Comparison of ENCODE assay signal across 19 mouse cellular contexts in the genomic region with DNA sequence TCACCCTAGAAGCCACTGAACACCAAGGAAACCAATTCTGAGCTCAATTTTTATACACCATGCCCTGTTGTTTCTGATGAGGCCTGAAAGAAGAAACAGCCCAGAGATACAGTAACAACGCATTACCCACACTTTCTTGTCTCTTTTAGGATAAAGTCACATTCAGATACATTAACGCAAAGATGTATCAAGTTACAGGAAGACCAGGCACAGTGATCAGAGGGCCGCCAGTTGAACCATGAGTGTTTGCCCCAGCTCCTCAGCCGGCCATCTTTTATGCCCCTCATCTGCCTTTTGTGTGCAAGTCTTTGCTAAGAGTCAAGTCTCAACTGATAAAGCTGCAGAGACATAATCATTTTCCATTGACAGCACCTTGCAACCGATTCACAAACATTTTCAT.
A peak's percentile ranks its signal among the peaks of the same experiment; 100 is the strongest.
DNase-seq lines count a peak whose midpoint lies in the region; ATAC-seq and TF ChIP-seq lines count a peak whose summit lies in the region.
"Had no signal": no experiment of that assay in that cellular context is flagged by ENCODE, and none has a peak within 500 bp of the region (broad histone marks: within the 10 kb centered on the region; RNA-seq: fewer than 3 reads in every experiment).

No protein-coding gene starts in this region.

- no peaks in the 10 kb centered on the region for H3K36me3 ChIP-seq in heart, adult 2 months (ENCODE audit: control insufficient read depth, insufficient read depth, low read length)
- H3K36me3 ChIP-seq in midbrain, embryonic 11.5 days (ENCODE audit: control insufficient read depth, insufficient read depth, low read length): no peaks in the 10 kb centered on the region
- H3K36me3 ChIP-seq in midbrain, embryonic 13.5 days: no peaks in the 10 kb centered on the region
- H3K36me3 ChIP-seq: G1E had no signal

- no peak for TF ChIP-seq POLR2A in heart, adult 2 months (IDR thresholded peaks at IDR 0.05; ENCODE audit: insufficient read depth, low read depth, low read length)

- no peak overlapping the region for H3K9ac ChIP-seq in heart, adult 2 months (ENCODE audit: low read depth, low read length)
- no peak overlapping the region for H3K9ac ChIP-seq in midbrain, embryonic 11.5 days (ENCODE audit: low read length)
- no peak overlapping the region for H3K9ac ChIP-seq in midbrain, embryonic 13.5 days (replicated peaks)

- no peaks in the 10 kb centered on the region for H3K79me2 ChIP-seq in heart, adult 2 months (replicated peaks; ENCODE audit: control insufficient read depth, insufficient read depth, low read length)

- intact Hi-C loops in heart, adult 2 months (cut with DNase I): no loop called here

- TF ChIP-seq EP300 in heart, adult 2 months (IDR thresholded peaks at IDR 0.05; ENCODE audit: insufficient read depth, low read depth, low read length): no peak

- no peaks in the 10 kb centered on the region for H3K9me3 ChIP-seq in midbrain, embryonic 11.5 days (ENCODE audit: control insufficient read depth, low read length)
- H3K9me3 ChIP-seq in midbrain, embryonic 13.5 days: no peaks in the 10 kb centered on the region

- WGBS in heart, adult 2 months: 82% methylated on average over 5 of the region's 5 CpGs
- WGBS in midbrain, embryonic 11.5 days: 86% methylated on average over 5 of the region's 5 CpGs
- WGBS in midbrain, embryonic 13.5 days: 69% methylated on average over 5 of the region's 5 CpGs

- H3K4me1 ChIP-seq in heart, adult 2 months (ENCODE audit: control insufficient read depth, insufficient read depth, low read length): no peaks in the 10 kb centered on the region
- H3K4me1 ChIP-seq in midbrain, embryonic 11.5 days (ENCODE audit: control insufficient read depth, insufficient read depth, low read length): no peaks in the 10 kb centered on the region
- H3K4me1 ChIP-seq in midbrain, embryonic 13.5 days (replicated peaks): 0 out of 2 replicates have a peak, but pooled peaks cover 3% of the 10 kb centered on the region

- H3K4me2 ChIP-seq in midbrain, embryonic 11.5 days: no peak overlapping the region
- no peak overlapping the region for H3K4me2 ChIP-seq in midbrain, embryonic 13.5 days (replicated peaks)

- ATAC-seq in midbrain, embryonic 11.5 days (ENCODE audit: low FRiP score): no peak
- ATAC-seq in midbrain, embryonic 13.5 days: no peak
- ATAC-seq: activated CD4-positive, CD25-positive, alpha-beta regulatory T cell, adult 4 months; CD4-positive, CD25-positive, alpha-beta regulatory T cell, adult 4 months; Patski had no signal

- TF ChIP-seq CTCF in heart, adult 2 months (IDR thresholded peaks at IDR 0.05): no peak

- peak; percentile 61 for DNase-seq in heart, adult 11 months
- no peak for DNase-seq in heart, adult 2 months
- DNase-seq in midbrain, embryonic 11.5 days (ENCODE audit: low spot score, missing footprints): peak; percentile 64
- DNase-seq: adrenal gland, adult 2 months; adrenal gland, adult 8-10 months; adrenal gland, postnatal 10 days; adrenal gland, postnatal 14 days; adrenal gland, postnatal 25 days; adrenal gland, postnatal 36 days; B cell, adult 2 months; cerebellum, adult 11 months; cerebellum, adult 11-12 months; cerebellum, adult 18-20 months had no signal

- no peak overlapping the region for H3K27ac ChIP-seq in heart, adult 2 months
- H3K27ac ChIP-seq in midbrain, embryonic 11.5 days (ENCODE audit: low read depth, low read length): no peak overlapping the region
- H3K27ac ChIP-seq in midbrain, embryonic 13.5 days: no peak overlapping the region

- no peak overlapping the region for H3K4me3 ChIP-seq in heart, adult 2 months
- no peak overlapping the region for H3K4me3 ChIP-seq in midbrain, embryonic 11.5 days (ENCODE audit: low read depth, low read length)
- no peak overlapping the region for H3K4me3 ChIP-seq in midbrain, embryonic 13.5 days (replicated peaks)

- no peaks in the 10 kb centered on the region for H3K27me3 ChIP-seq in heart, adult 2 months (ENCODE audit: control insufficient read depth, insufficient read depth, low read length)
- no peaks in the 10 kb centered on the region for H3K27me3 ChIP-seq in midbrain, embryonic 11.5 days (ENCODE audit: control insufficient read depth, insufficient read depth, low read length)
- peaks cover 33% of the 10 kb centered on the region; the same call in 1 of the 2 replicates for H3K27me3 ChIP-seq in midbrain, embryonic 13.5 days
- H3K27me3 ChIP-seq: CH12.LX had no signal

Comparison
In these comparisons a context has a peak if more than half of its experiments do, and no peak if none do; other contexts are left out.
1. DNase-seq: peak in heart, adult 11 months (single experiment) and midbrain, embryonic 11.5 days (single experiment); none in heart, adult 2 months (0 of 2).